Mouse (Mus musculus): Measurements from ENCODE around the gene Dazap1. TPM values are rescaled to one million over a fixed set of nuclear protein-coding genes. Genes with fewer than 3 reads are reported as not detected.

Gene Dazap1
- total and polyA plus RNA-seq, 3 experiments: 159 to 236 TPM; not detected in 1

DNA sequence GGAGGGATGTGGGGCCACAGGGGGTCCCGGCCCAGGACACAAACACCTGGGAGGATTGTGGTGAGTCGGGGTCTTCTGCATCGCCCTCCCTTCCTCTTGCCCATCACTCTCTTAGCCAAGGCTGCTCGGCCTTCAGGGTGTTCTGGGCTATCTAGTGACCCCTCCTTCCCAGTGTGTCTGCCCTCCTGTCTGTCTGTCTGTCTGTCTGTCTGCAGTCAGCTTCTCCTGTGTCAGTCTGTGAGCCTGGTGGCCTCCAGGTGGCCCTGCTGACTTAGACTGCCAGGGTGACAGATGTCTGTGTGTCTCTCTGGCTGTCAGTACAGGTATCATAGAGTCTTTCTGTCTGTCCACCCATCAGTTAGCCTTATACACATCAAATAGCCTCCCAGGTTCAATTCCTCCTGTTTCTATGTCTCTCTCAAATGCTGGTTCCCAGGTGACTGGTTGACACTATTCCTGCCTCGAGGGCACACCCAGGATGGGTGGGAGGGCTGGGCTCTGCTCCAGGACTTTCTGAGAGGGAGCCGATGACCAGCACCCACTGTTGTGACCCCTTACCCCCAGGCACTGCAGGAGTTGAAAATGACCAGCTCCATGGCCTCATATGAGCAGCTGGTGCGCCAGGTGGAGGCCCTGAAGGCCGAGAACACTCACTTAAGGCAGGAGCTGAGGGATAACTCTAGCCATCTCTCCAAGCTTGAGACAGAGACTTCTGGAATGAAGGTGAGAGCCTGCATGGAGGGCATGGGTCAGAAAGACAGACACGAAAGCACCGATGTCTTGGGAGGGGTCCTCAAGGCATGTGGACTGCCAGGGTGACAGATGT lies 40.2 kb downstream of the Dazap1 start:
- DNase-seq (ENCODE audit: low read depth, low spot score): no peak
- no peak for TF ChIP-seq USF1 (IDR thresholded peaks at IDR 0.05; ENCODE audit: low read depth, low read length)
- no peak for TF ChIP-seq MEF2A (IDR thresholded peaks at IDR 0.05; ENCODE audit: extremely low read depth, insufficient replicate concordance, low read depth, low read length, poor library complexity, severe bottlenecking)
- TF ChIP-seq RCOR1 (IDR thresholded peaks at IDR 0.05; ENCODE audit: low read depth, low read length): no peak
- TF ChIP-seq ZKSCAN1 (IDR thresholded peaks at IDR 0.05; ENCODE audit: low read depth, low read length): no peak
- Histone ChIP-seq H3K27me3 (ENCODE audit: control insufficient read depth in 1 of 2, insufficient read depth in 2 of 2, low read length in 2 of 2) (no peaks in the 10 kb centered on the region), H3K27ac (ENCODE audit: control insufficient read depth, low read depth, low read length) (no peak overlapping the region), H3K9me3 (replicated peaks; ENCODE audit: insufficient read depth, low read length) (no peaks in the 10 kb centered on the region), H3K36me3 (ENCODE audit: control insufficient read depth in 1 of 2, insufficient read depth in 2 of 2, low read length in 2 of 2) (no peaks in the 10 kb centered on the region), H3K4me1 (ENCODE audit: control insufficient read depth in 1 of 2, insufficient read depth in 2 of 2, low read length in 2 of 2) (peaks cover 0 to 13% of the 10 kb centered on the region in 2 experiments; a peak in 2 of 4 replicates), H3K79me2 (ENCODE audit: control insufficient read depth, insufficient read depth, low read length, poor library complexity) (no peaks in the 10 kb centered on the region), H3K4me3 (ENCODE audit: control insufficient read depth in 1 of 2, insufficient read depth in 1 of 2, low read depth in 2 of 2, low read length in 2 of 2) (no peak overlapping the region), H3K9ac (ENCODE audit: control insufficient read depth, low read depth, low read length, poor library complexity, severe bottlenecking) (no peak overlapping the region)

DNA sequence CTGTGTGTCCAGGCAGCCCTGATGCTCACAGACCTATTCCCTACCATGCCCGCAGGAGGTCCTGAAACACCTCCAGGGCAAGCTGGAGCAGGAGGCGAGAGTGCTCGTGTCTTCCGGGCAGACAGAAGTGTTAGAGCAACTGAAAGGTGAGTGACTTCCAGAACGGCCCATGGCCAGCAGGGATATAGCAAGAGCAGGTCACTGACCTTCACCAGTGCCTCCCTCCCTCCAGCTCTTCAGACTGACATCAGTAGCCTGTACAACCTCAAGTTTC lies 40.7 kb downstream of the Dazap1 start:
- H3K4me1 ChIP-seq (ENCODE audit: control insufficient read depth in 1 of 2, insufficient read depth in 2 of 2, low read length in 2 of 2): peaks cover 0 to 8% of the 10 kb centered on the region in 2 experiments; a peak in 1 of 4 replicates
- no peak overlapping the region for H3K9ac ChIP-seq (ENCODE audit: control insufficient read depth, low read depth, low read length, poor library complexity, severe bottlenecking)
- no peak overlapping the region for H3K4me3 ChIP-seq (ENCODE audit: control insufficient read depth in 1 of 2, insufficient read depth in 1 of 2, low read depth in 2 of 2, low read length in 2 of 2)
- H3K9me3 ChIP-seq (replicated peaks; ENCODE audit: insufficient read depth, low read length): no peaks in the 10 kb centered on the region
- no peaks in the 10 kb centered on the region for H3K79me2 ChIP-seq (ENCODE audit: control insufficient read depth, insufficient read depth, low read length, poor library complexity)
- H3K27me3 ChIP-seq (ENCODE audit: control insufficient read depth in 1 of 2, insufficient read depth in 2 of 2, low read length in 2 of 2): no peaks in the 10 kb centered on the region
- TF ChIP-seq TCF12 (IDR thresholded peaks at IDR 0.05; ENCODE audit: low read depth, low read length): no peak
- no peak for TF ChIP-seq MAZ (IDR thresholded peaks at IDR 0.05; ENCODE audit: low read depth, low read length)
- no peak for TF ChIP-seq ZC3H11A (IDR thresholded peaks at IDR 0.05; ENCODE audit: low read depth, low read length)
- TF ChIP-seq POLR2AphosphoS2 (IDR thresholded peaks at IDR 0.05; ENCODE audit: low read length): no peak
- TF ChIP-seq KAT2A (conservative IDR thresholded peaks at IDR 0.05; ENCODE audit: low read depth, low read length): no peak
- H3K27ac ChIP-seq (ENCODE audit: control insufficient read depth, low read depth, low read length): no peak overlapping the region
- no peaks in the 10 kb centered on the region for H3K36me3 ChIP-seq (ENCODE audit: control insufficient read depth in 1 of 2, insufficient read depth in 2 of 2, low read length in 2 of 2)
- no peak for DNase-seq (ENCODE audit: low read depth, low spot score)

DNA sequence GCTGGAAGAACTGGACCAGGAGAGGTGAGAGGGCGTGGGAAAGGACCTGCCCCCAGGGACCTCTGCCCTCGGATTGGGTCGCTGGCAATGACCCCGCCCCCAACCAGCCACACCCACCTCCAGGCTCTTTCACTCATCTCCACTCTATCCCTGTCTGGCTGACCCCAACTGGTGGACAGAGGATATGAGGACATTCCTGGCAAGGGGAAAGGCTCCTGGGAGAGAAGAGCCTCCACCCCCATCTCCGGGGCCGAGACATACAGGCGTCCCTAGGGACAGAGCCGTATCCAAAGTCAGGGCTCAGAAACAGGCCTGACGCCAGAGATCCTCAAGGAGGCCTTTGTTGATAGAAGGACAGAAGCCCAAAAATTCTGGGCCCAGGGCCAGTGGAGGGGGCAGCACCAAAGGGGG lies 41.2 kb downstream of the Dazap1 start:
- Histone ChIP-seq H3K27me3 (ENCODE audit: control insufficient read depth in 1 of 2, insufficient read depth in 2 of 2, low read length in 2 of 2) (no peaks in the 10 kb centered on the region), H3K4me3 (ENCODE audit: control insufficient read depth in 1 of 2, insufficient read depth in 1 of 2, low read depth in 2 of 2, low read length in 2 of 2) (no peak overlapping the region), H3K9me3 (replicated peaks; ENCODE audit: insufficient read depth, low read length) (no peaks in the 10 kb centered on the region), H3K27ac (ENCODE audit: control insufficient read depth, low read depth, low read length) (no peak overlapping the region), H3K36me3 (ENCODE audit: control insufficient read depth in 1 of 2, insufficient read depth in 2 of 2, low read length in 2 of 2) (no peaks in the 10 kb centered on the region), H3K4me1 (ENCODE audit: control insufficient read depth in 1 of 2, insufficient read depth in 2 of 2, low read length in 2 of 2) (peaks cover 0 to 4% of the 10 kb centered on the region in 2 experiments; a peak in 1 of 4 replicates), H3K79me2 (ENCODE audit: control insufficient read depth, insufficient read depth, low read length, poor library complexity) (no peaks in the 10 kb centered on the region), H3K9ac (ENCODE audit: control insufficient read depth, low read depth, low read length, poor library complexity, severe bottlenecking) (no peak overlapping the region)
- TF ChIP-seq CHD1 (IDR thresholded peaks at IDR 0.05; ENCODE audit: low read depth, low read length) (no peak), MYC (IDR thresholded peaks at IDR 0.05; ENCODE audit: low read depth, low read length) (no peak), RAD21 (IDR thresholded peaks at IDR 0.05; ENCODE audit: low read depth, low read length) (no peak), TCF12 (IDR thresholded peaks at IDR 0.05; ENCODE audit: low read depth, low read length) (no peak), POLR2AphosphoS5 (IDR thresholded peaks at IDR 0.05; ENCODE audit: borderline replicate concordance, low read depth, low read length) (no peak), SIN3A (IDR thresholded peaks at IDR 0.05; ENCODE audit: low read length) (no peak), TBP (IDR thresholded peaks at IDR 0.05; ENCODE audit: low read depth, low read length) (no peak), MAFK (IDR thresholded peaks at IDR 0.05; ENCODE audit: borderline replicate concordance, low read depth, low read length) (no peak), ZC3H11A (IDR thresholded peaks at IDR 0.05; ENCODE audit: low read depth, low read length) (no peak), CHD2 (IDR thresholded peaks at IDR 0.05; ENCODE audit: low read length) (no peak), ELF1 (IDR thresholded peaks at IDR 0.05; ENCODE audit: low read depth, low read length) (no peak), UBTF (IDR thresholded peaks at IDR 0.05; ENCODE audit: borderline replicate concordance, insufficient read depth, low read depth, low read length) (no peak), USF2 (IDR thresholded peaks at IDR 0.05; ENCODE audit: borderline replicate concordance in 1 of 2, insufficient read depth in 1 of 2, low read depth in 1 of 2, low read length in 2 of 2) (no peak), SMC3 (IDR thresholded peaks at IDR 0.05; ENCODE audit: low read depth, low read length) (no peak), KAT2A (conservative IDR thresholded peaks at IDR 0.05; ENCODE audit: low read depth, low read length) (no peak), MAZ (IDR thresholded peaks at IDR 0.05; ENCODE audit: low read depth, low read length) (no peak)
- DNase-seq (ENCODE audit: low read depth, low spot score): no peak

Data from MEL (cell line).